Mouse (Mus musculus): ENCODE measurements around the gene Styxl1. TPM values are rescaled to one million over a fixed set of nuclear protein-coding genes. Genes with fewer than 3 reads are reported as not detected.

The Styxl1 gene
- polyA plus RNA-seq, 1 experiment from 2014 or later, result 0.24 TPM

DNA sequence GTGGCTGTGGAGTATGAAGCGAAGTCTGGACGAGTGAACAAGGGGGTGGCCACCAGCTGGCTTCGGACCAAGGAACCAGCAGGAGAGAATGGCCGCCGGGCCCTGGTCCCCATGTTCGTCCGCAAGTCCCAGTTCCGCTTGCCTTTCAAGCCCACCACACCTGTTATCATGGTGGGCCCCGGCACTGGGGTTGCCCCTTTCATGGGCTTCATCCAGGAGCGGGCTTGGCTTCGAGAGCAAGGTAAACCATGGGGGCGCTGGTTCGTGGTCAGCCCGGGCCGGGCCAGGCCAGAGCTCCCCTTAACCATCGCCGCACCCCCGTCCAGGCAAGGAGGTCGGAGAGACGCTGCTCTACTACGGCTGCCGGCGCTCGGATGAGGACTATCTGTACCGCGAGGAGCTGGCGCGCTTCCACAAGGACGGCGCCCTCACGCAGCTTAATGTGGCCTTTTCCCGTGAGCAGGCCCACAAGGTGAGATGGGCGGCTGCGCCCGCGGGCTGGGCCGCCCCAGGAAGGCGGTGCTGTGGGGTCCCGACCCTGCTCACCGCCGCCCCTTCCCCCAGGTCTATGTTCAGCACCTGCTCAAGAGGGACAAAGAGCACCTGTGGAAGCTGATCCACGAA is 44.0 kb downstream of the Styxl1 start:
- Histone ChIP-seq H3K27me3 (ENCODE audit: control insufficient read depth, insufficient read depth, low read depth, low read length) (no peaks in the 10 kb centered on the region), H3K9ac (ENCODE audit: low read depth, low read length) (no peak overlapping the region), H3K4me1 (ENCODE audit: control insufficient read depth, insufficient read depth, low read length) (no peaks in the 10 kb centered on the region), H3K9me3 (replicated peaks; ENCODE audit: control insufficient read depth, low read length, poor library complexity, severe bottlenecking) (no peaks in the 10 kb centered on the region), H3K36me3 (ENCODE audit: control insufficient read depth, insufficient read depth, low read length) (peaks cover 73% of the 10 kb centered on the region), H3K4me2 (ENCODE audit: low read length) (no peak overlapping the region), H3K4me3 (ENCODE audit: low read depth, low read length) (no peak overlapping the region), H3K27ac (ENCODE audit: low read length) (no peak overlapping the region)
- ATAC-seq, result no peak
- 92% methylated on average over 37 of the region's 42 CpGs for WGBS

- no peak overlapping the region for H3K4me2 ChIP-seq (ENCODE audit: low read length)
- H3K9ac ChIP-seq (ENCODE audit: low read depth, low read length), result no peak overlapping the region
- peaks cover 74% of the 10 kb centered on the region for H3K36me3 ChIP-seq (ENCODE audit: control insufficient read depth, insufficient read depth, low read length)
- no peak overlapping the region for H3K4me3 ChIP-seq (ENCODE audit: low read depth, low read length)
- WGBS, result 94% methylated on average over 4 of the region's 4 CpGs
- no peak for ATAC-seq
- H3K27ac ChIP-seq (ENCODE audit: low read length), result no peak overlapping the region
- no peaks in the 10 kb centered on the region for H3K27me3 ChIP-seq (ENCODE audit: control insufficient read depth, insufficient read depth, low read depth, low read length)
- H3K9me3 ChIP-seq (replicated peaks; ENCODE audit: control insufficient read depth, low read length, poor library complexity, severe bottlenecking), result no peaks in the 10 kb centered on the region
- no peaks in the 10 kb centered on the region for H3K4me1 ChIP-seq (ENCODE audit: control insufficient read depth, insufficient read depth, low read length)
Measured at GRCm38 (mm10) chr5:135733071-135733470, 45.1 kb downstream of the Styxl1 start.

GRCm38 (mm10) chr5:135731322-135731721 is 46.9 kb downstream of the Styxl1 start:
- no peak for ATAC-seq
- Histone ChIP-seq H3K4me2 (ENCODE audit: low read length) (no peak overlapping the region), H3K4me1 (ENCODE audit: control insufficient read depth, insufficient read depth, low read length) (peaks cover 10% of the 10 kb centered on the region), H3K9ac (ENCODE audit: low read depth, low read length) (no peak overlapping the region), H3K27me3 (ENCODE audit: control insufficient read depth, insufficient read depth, low read depth, low read length) (no peaks in the 10 kb centered on the region), H3K27ac (ENCODE audit: low read length) (no peak overlapping the region), H3K4me3 (ENCODE audit: low read depth, low read length) (no peak overlapping the region), H3K36me3 (ENCODE audit: control insufficient read depth, insufficient read depth, low read length) (peaks cover 65% of the 10 kb centered on the region), H3K9me3 (replicated peaks; ENCODE audit: control insufficient read depth, low read length, poor library complexity, severe bottlenecking) (no peaks in the 10 kb centered on the region)
- 95% methylated on average over 16 of the region's 16 CpGs for WGBS

DNA sequence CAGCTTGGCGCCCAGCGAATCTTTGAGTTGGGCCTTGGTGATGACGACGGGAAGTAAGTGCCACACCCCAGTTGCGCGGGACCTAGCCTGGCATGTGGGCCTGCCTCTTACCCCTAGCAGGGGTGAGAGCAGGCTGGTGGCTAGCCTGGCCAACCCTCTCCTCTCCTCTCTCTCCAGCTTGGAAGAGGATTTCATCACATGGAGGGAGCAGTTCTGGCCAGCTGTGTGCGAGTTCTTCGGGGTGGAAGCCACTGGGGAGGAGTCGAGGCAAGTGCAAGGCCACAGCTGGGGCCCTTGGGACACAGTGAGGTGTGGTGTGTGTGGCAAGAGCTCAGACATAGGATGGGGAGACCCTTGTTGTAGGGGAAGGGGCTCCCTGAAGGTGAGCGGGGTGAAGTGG is 47.3 kb downstream of the Styxl1 start:
- Histone ChIP-seq H3K9ac (ENCODE audit: low read depth, low read length) (no peak overlapping the region), H3K4me3 (ENCODE audit: low read depth, low read length) (no peak overlapping the region), H3K36me3 (ENCODE audit: control insufficient read depth, insufficient read depth, low read length) (peaks cover 61% of the 10 kb centered on the region), H3K4me1 (ENCODE audit: control insufficient read depth, insufficient read depth, low read length) (peaks cover 14% of the 10 kb centered on the region), H3K27me3 (ENCODE audit: control insufficient read depth, insufficient read depth, low read depth, low read length) (no peaks in the 10 kb centered on the region), H3K27ac (ENCODE audit: low read length) (no peak overlapping the region), H3K4me2 (ENCODE audit: low read length) (no peak overlapping the region), H3K9me3 (replicated peaks; ENCODE audit: control insufficient read depth, low read length, poor library complexity, severe bottlenecking) (no peaks in the 10 kb centered on the region)
- WGBS, result 98% methylated on average over 10 of the region's 10 CpGs
- ATAC-seq, result no peak

- 94% methylated on average over 10 of the region's 10 CpGs for WGBS
- no peaks in the 10 kb centered on the region for H3K27me3 ChIP-seq (ENCODE audit: control insufficient read depth, insufficient read depth, low read depth, low read length)
- no peak overlapping the region for H3K4me2 ChIP-seq (ENCODE audit: low read length)
- H3K27ac ChIP-seq (ENCODE audit: low read length), result no peak overlapping the region
- no peak overlapping the region for H3K9ac ChIP-seq (ENCODE audit: low read depth, low read length)
- H3K36me3 ChIP-seq (ENCODE audit: control insufficient read depth, insufficient read depth, low read length), result peaks cover 57% of the 10 kb centered on the region
- ATAC-seq, result no peak
- H3K9me3 ChIP-seq (replicated peaks; ENCODE audit: control insufficient read depth, low read length, poor library complexity, severe bottlenecking), result no peaks in the 10 kb centered on the region
- peaks cover 20% of the 10 kb centered on the region for H3K4me1 ChIP-seq (ENCODE audit: control insufficient read depth, insufficient read depth, low read length)
- no peak overlapping the region for H3K4me3 ChIP-seq (ENCODE audit: low read depth, low read length)
Measured at GRCm38 (mm10) chr5:135730278-135730677, 47.9 kb downstream of the Styxl1 start.

GRCm38 (mm10) chr5:135729351-135729750 is 48.8 kb downstream of the Styxl1 start:
- H3K4me1 ChIP-seq (ENCODE audit: control insufficient read depth, insufficient read depth, low read length), result peaks cover 30% of the 10 kb centered on the region
- 89% methylated on average over 13 of the region's 13 CpGs for WGBS
- H3K27ac ChIP-seq (ENCODE audit: low read length), result no peak overlapping the region
- no peaks in the 10 kb centered on the region for H3K27me3 ChIP-seq (ENCODE audit: control insufficient read depth, insufficient read depth, low read depth, low read length)
- no peaks in the 10 kb centered on the region for H3K9me3 ChIP-seq (replicated peaks; ENCODE audit: control insufficient read depth, low read length, poor library complexity, severe bottlenecking)
- no peak overlapping the region for H3K4me3 ChIP-seq (ENCODE audit: low read depth, low read length)
- no peak for ATAC-seq
- no peak overlapping the region for H3K9ac ChIP-seq (ENCODE audit: low read depth, low read length)
- H3K4me2 ChIP-seq (ENCODE audit: low read length), result no peak overlapping the region
- peaks cover 52% of the 10 kb centered on the region for H3K36me3 ChIP-seq (ENCODE audit: control insufficient read depth, insufficient read depth, low read length)

DNA sequence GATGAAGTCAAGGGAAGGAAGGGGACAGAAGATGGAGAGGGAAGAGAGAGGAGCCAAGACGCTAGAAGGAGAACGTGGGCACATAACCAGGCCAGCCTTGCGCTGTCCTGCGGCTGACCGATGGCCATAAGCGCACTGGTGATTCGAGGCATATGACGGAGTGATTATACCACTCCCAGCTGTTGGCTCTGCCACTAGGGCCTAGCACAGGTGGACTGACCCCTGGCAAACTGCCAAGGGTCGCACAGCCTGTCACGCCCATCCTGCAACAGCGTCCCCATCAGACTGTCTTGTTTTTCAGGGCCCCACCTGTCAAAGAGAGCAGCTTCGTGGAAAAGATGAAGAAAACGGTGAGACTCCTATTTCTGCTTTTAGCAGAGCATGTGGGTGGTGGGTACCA is 49.8 kb downstream of the Styxl1 start:
- peaks cover 34% of the 10 kb centered on the region for H3K4me1 ChIP-seq (ENCODE audit: control insufficient read depth, insufficient read depth, low read length)
- no peak overlapping the region for H3K4me2 ChIP-seq (ENCODE audit: low read length)
- no peak overlapping the region for H3K4me3 ChIP-seq (ENCODE audit: low read depth, low read length)
- no peaks in the 10 kb centered on the region for H3K27me3 ChIP-seq (ENCODE audit: control insufficient read depth, insufficient read depth, low read depth, low read length)
- H3K9me3 ChIP-seq (replicated peaks; ENCODE audit: control insufficient read depth, low read length, poor library complexity, severe bottlenecking), result no peaks in the 10 kb centered on the region
- no peak overlapping the region for H3K27ac ChIP-seq (ENCODE audit: low read length)
- H3K9ac ChIP-seq (ENCODE audit: low read depth, low read length), result no peak overlapping the region
- ATAC-seq, result no peak
- 93% methylated on average over 13 of the region's 13 CpGs for WGBS
- peaks cover 42% of the 10 kb centered on the region for H3K36me3 ChIP-seq (ENCODE audit: control insufficient read depth, insufficient read depth, low read length)

DNA sequence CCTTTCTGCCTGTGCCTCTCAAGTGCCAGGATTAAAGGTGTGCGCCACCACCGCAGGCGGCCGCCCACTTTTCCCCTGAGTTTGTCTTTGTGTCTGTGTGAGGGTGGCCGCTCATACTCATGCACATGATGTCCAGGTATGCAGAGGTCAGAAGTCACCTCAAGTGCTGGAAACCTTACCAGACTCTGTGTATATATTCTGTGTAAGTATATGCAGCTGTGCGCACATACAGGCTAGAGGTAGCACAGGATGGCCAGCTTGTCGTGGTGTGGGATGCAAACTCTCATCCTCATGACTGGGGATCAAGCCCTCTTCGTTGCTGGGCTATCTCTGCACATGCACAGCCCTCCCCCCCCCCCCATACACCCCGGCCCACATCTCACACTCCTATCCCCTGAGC is 50.3 kb downstream of the Styxl1 start:
- no peak for ATAC-seq
- peaks cover 34% of the 10 kb centered on the region for H3K4me1 ChIP-seq (ENCODE audit: control insufficient read depth, insufficient read depth, low read length)
- WGBS, result 94% methylated on average over 9 of the region's 9 CpGs

GRCm38 (mm10) chr5:135726641-135727346 is 51.4 kb downstream of the Styxl1 start:
- Histone ChIP-seq H3K4me1 (ENCODE audit: control insufficient read depth, insufficient read depth, low read length) (peaks cover 34% of the 10 kb centered on the region), H3K27me3 (ENCODE audit: control insufficient read depth, insufficient read depth, low read depth, low read length) (no peaks in the 10 kb centered on the region), H3K9me3 (replicated peaks; ENCODE audit: control insufficient read depth, low read length, poor library complexity, severe bottlenecking) (no peaks in the 10 kb centered on the region), H3K4me2 (ENCODE audit: low read length) (peak overlapping the region; percentile 48), H3K36me3 (ENCODE audit: control insufficient read depth, insufficient read depth, low read length) (peaks cover 27% of the 10 kb centered on the region), H3K4me3 (ENCODE audit: low read depth, low read length) (no peak overlapping the region), H3K9ac (ENCODE audit: low read depth, low read length) (peak overlapping the region; percentile 30; the same call in 1 of the 2 replicates), H3K27ac (ENCODE audit: low read length) (peak overlapping the region; percentile 18)
- no peak for ATAC-seq
- 74% methylated on average over 2 of the region's 2 CpGs for WGBS

More for the DNA sequence above, 50.3 kb downstream of the Styxl1 start:
- Histone ChIP-seq H3K36me3 (ENCODE audit: control insufficient read depth, insufficient read depth, low read length) (peaks cover 37% of the 10 kb centered on the region), H3K27me3 (ENCODE audit: control insufficient read depth, insufficient read depth, low read depth, low read length) (no peaks in the 10 kb centered on the region), H3K27ac (ENCODE audit: low read length) (no peak overlapping the region), H3K4me2 (ENCODE audit: low read length) (no peak overlapping the region), H3K9ac (ENCODE audit: low read depth, low read length) (no peak overlapping the region), H3K4me3 (ENCODE audit: low read depth, low read length) (no peak overlapping the region), H3K9me3 (replicated peaks; ENCODE audit: control insufficient read depth, low read length, poor library complexity, severe bottlenecking) (no peaks in the 10 kb centered on the region)
